Mouse (Mus musculus) lung, postnatal 10 days (tissue): Measurements from ENCODE around the gene Ncoa7.
"Not testable (repeated sequence)": the region's sequence is repeated elsewhere in the genome, so short reads cannot be mapped to it uniquely, and the experiment has no call there.

Experiments
- DNase-seq: peaks from one replicate; pipeline ENCODE4 v3.0.0; 2021

Ncoa7 gene

DNA sequence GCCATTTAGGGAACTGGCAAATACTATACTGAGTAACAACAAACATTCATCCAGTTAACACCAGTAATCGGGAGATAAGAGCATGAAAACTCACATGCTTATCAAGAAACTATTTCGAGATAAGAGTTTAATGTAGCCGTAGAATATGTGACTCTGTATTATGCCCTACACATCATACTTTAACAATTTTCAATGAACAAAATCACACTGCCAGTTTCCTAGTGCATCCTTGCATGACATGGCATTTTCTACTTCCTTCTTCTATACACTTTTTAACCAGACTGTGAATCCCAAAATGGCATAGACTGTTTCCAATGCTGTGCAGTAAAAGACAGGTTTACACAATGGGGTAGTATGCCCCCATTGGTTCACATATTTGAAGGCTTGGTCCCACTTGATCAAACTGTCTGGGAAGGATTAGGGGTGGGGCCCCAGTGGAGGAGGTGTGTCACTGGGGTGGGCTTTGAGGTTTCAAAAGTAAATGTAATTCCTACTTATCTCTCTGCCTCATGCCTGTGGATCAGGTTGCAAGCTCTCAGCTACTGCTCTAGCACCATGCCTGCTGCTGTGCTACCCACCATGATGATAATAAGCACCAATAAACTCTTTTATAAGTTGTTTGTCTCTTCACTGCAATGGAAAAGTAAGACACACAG, 15.3 kb downstream of the Ncoa7 start:
- DNase-seq: no peak

DNA sequence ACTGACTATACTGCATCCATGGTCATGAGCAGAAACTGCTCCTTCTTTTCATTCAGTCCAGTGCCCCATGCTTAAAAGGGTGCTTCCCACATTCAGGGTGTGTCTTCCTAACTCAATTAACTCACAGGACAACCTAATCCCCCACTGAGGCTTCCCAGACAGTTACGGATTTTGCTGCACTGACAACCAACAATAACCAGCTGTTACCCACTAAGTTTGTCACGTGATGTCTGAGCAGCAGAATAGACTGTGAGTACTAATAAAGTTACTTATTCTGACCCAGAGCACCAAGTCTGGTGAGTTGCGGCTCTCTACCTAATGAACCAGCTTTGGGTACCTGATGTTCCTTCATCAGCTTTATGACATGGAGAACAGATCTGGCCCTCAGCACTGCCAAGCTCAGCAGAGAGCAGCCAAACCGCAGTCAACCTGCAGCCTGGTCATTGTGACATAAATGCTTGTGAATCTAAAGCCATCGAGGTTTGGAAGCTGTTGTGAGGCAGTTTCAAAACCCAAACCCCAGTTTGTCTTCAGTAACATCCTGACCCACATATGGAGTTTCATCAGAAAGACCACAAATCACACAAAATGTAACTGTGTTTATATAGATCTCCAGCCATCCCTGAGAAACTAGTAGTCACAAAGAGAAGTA, 16.9 kb downstream of the Ncoa7 start:
- DNase-seq: no peak

DNA sequence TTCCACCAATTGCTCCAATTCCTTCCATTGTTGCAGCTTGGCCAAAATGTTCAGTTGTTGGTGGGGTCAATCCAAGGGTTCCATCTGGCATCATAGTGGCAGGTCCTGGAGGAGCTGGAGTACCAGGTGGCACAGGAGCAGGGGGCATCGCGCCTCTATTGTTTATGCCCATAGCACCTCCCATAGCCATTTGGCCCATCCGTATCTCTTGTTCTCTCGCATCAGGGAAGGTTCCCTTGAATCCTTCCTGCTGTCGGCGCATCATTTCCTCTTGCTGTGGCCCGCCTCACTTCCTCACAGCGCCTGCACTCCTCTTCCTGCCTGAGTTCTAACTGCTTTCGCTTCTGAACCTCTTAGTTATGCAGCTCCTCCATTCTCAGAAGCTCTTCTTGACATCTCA, 22.2 kb downstream of the Ncoa7 start:
- not testable (repeated sequence) for DNase-seq

- peak; percentile 22 for DNase-seq
These were observed 24.9 kb downstream of the Ncoa7 start for GRCm38 (mm10) chr10:30778240-30778639.

DNA sequence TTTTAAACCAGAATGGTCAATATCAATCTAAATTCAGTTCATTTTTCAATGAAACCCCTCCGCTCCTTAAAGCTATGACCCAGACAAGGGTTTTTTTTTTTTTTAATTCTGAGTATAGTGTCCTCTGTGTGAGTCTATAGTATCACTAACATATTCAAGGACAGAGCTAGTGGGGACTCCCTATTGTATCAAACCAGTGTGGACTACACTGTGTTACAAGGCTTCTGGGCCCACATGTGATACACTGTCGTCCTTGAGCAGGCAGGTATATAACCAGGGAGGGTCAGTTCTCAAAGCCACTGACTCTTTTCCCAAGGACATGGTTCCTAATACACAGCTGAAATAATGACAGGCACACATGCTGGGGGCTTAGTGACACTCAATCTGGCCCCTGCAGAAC, 27.1 kb downstream of the Ncoa7 start:
- DNase-seq: no peak

DNA sequence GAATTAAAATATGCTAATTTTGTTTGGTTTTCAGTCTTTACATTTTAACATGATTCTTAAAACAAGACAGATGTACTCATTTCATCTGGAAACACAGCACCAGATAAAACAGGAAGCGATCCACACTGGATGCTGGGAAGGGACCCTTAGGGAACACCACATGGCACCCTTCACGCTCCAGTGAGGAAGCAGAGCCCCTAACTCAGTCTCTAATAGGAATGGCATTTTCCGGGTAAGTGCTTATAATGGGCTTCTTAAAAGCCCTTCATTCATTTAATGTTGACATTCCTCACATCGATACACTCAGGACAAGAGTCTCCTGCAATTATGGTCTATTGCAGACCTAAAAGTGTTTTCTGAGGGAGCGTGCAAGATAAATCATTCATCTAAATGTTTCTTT, 27.6 kb downstream of the Ncoa7 start:
- DNase-seq: no peak

GRCm38 (mm10) chr10:30774396-30774795, 28.7 kb downstream of the Ncoa7 start:
- no peak for DNase-seq

GRCm38 (mm10) chr10:30773181-30773580, 29.9 kb downstream of the Ncoa7 start:
- no peak for DNase-seq

- DNase-seq: no peak
These were observed 31.5 kb downstream of the Ncoa7 start for GRCm38 (mm10) chr10:30771417-30772158.

GRCm38 (mm10) chr10:30768820-30769219, 34.3 kb downstream of the Ncoa7 start:
- no peak for DNase-seq

GRCm38 (mm10) chr10:30768250-30768649, 34.9 kb downstream of the Ncoa7 start:
- peak; percentile 57 for DNase-seq

DNA sequence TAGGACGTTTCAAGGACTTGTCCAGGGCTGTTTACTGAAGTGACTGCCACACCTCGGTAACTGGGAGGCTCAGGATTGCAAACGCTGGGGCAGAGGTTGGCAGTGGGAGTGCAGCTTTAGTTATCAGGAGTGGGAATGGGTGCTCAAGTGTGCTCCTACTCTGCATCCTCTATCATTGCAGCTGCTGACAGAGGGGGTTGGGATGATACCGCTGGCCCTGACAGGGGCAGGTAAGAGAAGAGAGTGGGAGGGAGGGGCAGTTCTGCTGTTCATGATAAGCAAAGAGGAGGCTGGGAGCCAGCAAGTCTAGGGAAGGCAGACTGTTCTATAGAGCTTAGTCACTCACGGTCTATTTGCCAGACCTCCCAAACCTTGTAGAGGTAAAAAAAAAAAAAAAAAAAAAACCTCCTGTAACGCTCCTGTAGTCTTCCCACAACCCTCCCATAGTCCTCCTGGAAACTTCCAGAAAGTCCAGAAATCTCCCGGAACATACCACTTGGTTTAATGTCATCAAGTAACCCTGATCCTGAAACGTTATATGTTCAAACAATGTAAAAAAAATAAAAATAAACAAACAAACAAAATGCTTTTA, 39.9 kb downstream of the Ncoa7 start:
- DNase-seq: no peak

- DNase-seq: no peak
These were observed 40.7 kb downstream of the Ncoa7 start for GRCm38 (mm10) chr10:30762284-30762964.

GRCm38 (mm10) chr10:30759360-30760147, 43.6 kb downstream of the Ncoa7 start:
- no peak for DNase-seq

DNA sequence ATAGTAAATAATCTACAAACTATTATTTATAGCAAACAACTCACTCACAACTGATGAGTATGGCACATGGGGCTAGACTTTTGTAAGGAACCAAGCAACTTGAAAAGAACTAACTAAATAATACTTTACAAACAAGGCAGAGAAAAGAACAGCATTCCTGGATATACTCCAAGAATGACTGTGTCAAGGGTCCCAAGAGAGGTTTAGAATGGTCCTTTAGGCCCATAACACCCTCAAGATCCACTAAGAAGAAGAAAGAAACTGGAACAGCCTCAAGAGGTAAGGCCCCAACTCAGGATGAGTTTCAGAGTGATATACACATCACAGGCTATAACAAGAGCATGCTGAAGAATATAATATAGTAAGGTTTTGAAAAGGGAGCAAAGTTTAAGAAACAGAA, 47.1 kb downstream of the Ncoa7 start:
- DNase-seq: no peak

- no peak for DNase-seq
These were observed 48.2 kb downstream of the Ncoa7 start for GRCm38 (mm10) chr10:30754825-30755457.

GRCm38 (mm10) chr10:30754082-30754481, 49.0 kb downstream of the Ncoa7 start:
- DNase-seq: no peak

- DNase-seq: no peak
These were observed 50.6 kb downstream of the Ncoa7 start for GRCm38 (mm10) chr10:30752485-30752884.

- no peak for DNase-seq
These were observed 51.5 kb downstream of the Ncoa7 start for GRCm38 (mm10) chr10:30751586-30751985.

DNA sequence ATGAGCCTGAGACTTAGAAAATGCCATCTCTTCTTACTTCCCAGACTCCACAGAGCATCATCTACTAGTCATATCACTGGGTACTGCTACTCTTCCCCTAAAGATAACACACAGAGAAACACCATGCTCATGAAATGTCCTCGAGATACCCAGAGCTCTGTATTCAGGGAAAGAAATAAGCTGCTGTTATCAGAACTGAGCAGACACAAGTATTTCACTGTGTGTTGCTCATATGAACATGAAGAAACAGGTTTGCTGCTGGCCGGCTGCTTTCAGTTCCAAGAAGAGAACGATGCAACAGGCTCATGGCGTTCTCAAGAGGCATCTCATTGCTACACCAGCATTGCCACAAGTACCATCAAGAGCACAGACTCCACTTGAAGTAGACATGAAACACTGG, 53.3 kb downstream of the Ncoa7 start:
- DNase-seq: peak; percentile 20

DNA sequence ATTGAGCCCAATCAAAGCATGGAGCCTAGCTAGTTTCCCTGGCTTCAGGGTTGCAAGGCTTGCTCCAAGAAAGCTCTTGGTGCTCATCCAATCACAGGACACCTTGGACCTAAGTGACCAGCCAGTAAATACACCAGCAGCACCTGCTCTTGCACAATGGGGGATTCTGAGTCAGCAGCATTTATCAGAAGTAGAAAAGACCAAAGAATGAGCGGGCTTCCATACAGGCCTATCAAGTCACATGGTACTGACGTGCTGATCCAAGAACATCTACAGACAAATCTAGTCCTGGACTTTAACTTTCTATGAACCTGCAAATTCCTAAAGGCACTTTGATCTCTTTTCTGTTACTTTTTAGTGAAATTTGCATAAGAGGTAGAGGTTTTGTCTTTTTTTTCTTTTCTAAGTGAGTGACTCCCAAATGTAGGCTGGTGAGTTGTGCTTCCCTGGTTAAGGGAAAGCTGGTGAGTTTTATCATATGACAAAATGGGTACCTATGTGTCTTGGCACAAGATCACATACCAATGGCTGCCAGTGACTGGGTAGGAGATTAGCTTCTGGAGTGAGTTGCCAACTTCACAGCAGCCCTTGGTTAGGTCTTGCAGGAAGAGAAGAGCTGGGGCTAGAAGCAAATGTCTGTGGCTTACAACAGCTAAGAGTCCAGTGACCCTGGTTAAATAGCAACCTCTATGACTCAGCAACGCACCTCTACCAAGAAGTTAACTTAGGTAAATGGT, 57.7 kb downstream of the Ncoa7 start:
- no peak for DNase-seq
